Mouse (Mus musculus): ENCODE measurements around the gene Wdr66. TPM values are rescaled to one million over a fixed set of nuclear protein-coding genes. Genes with fewer than 3 reads are reported as not detected.

Wdr66 gene
- total and polyA plus RNA-seq, 2 experiments from 2014 or later: 1.4 to 2.8 TPM

DNA sequence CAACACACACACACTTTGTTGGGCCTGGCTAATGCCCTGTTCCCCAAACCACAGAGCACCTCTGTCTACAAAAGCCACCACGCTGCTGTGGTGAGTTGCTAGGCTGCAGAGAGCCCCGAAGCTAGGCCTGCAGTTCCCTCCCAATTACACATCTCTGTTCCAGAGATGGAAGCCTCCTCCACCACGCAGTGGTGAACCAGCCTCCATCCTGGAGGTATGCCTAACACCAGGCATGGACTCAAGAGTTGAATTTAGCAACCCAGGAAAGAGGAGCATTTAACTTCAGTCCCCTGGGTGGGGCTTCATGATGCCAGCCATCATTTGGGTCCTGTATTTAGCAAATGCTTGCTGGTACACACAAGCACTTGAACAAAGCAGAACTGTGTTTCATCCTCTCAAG lies 86.6 kb downstream of the Wdr66 start:
- Histone ChIP-seq H3K36me3 (ENCODE audit: insufficient read depth, low read length) (no peaks in the 10 kb centered on the region), H3K27ac (no peak overlapping the region), H3K4me2 (ENCODE audit: low read depth, low read length) (no peak overlapping the region), H3K27me3 (ENCODE audit: insufficient read depth, low read length) (no peaks in the 10 kb centered on the region), H3K4me1 (ENCODE audit: insufficient read depth, low read length) (no peaks in the 10 kb centered on the region), H3K9me3 (ENCODE audit: low read length) (no peaks in the 10 kb centered on the region), H3K4me3 (ENCODE audit: low read length) (no peak overlapping the region), H3K9ac (replicated peaks; ENCODE audit: low read length) (no peak overlapping the region)
- ATAC-seq (no peak), DNase-seq (ENCODE audit: low spot score) (no peak)
- 64% methylated on average over 3 of the region's 3 CpGs for WGBS
- TF ChIP-seq CTCF (IDR thresholded peaks at IDR 0.05; ENCODE audit: low read depth): no peak

GRCm38 (mm10) chr5:123343707-123344627 lies 92.1 kb downstream of the Wdr66 start, which contains the start of gene Bcl7a:
Gene Bcl7a (plus strand): TSS chr5:123343834.
- DNase-seq (ENCODE audit: low spot score): peak; percentile 97
- H3K27me3 ChIP-seq (ENCODE audit: insufficient read depth, low read length): no peaks in the 10 kb centered on the region
- H3K9ac ChIP-seq (replicated peaks; ENCODE audit: low read length): peak within 1 kb of the TSS; percentile 96
- H3K9me3 ChIP-seq (ENCODE audit: low read length): no peaks in the 10 kb centered on the region
- peaks cover 13% of the 10 kb centered on the region for H3K4me1 ChIP-seq (ENCODE audit: insufficient read depth, low read length)
- under 1% methylated on average over 60 of the region's 69 CpGs for WGBS
- H3K36me3 ChIP-seq (ENCODE audit: insufficient read depth, low read length): no peaks in the 10 kb centered on the region
- peak; percentile 48 for TF ChIP-seq CTCF (IDR thresholded peaks at IDR 0.05; ENCODE audit: low read depth)
- peak within 1 kb of the TSS; percentile 98 for H3K27ac ChIP-seq
- peak within 1 kb of the TSS; percentile 95 for H3K4me3 ChIP-seq (ENCODE audit: low read length)
- peak; percentile 81 for ATAC-seq
- H3K4me2 ChIP-seq (ENCODE audit: low read depth, low read length): peak within 1 kb of the TSS; percentile 91

DNA sequence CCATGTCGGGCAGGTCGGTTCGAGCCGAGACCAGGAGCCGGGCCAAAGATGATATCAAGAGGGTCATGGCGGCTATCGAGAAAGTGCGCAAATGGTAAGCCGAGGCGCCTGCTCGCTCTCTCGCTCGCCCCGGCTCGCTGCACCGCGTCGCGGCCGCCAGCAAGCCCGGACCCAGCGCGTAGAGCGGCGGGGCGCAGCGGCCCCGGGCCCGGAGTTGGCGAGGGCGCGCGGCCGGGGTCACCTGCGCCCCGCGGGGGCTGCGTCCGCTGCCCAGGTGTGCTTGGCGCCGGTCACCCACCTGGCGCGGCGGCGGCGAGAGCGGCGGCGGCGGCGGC lies 92.7 kb downstream of the Wdr66 start:
- peak overlapping the region; percentile 95 for H3K4me3 ChIP-seq (ENCODE audit: low read length)
- H3K27me3 ChIP-seq (ENCODE audit: insufficient read depth, low read length): no peaks in the 10 kb centered on the region
- under 1% methylated on average over 36 of the region's 51 CpGs for WGBS
- H3K4me2 ChIP-seq (ENCODE audit: low read depth, low read length): peak overlapping the region; percentile 91
- no peaks in the 10 kb centered on the region for H3K9me3 ChIP-seq (ENCODE audit: low read length)
- peak overlapping the region; percentile 98 for H3K27ac ChIP-seq
- ATAC-seq: no peak; the same call in 1 of the 2 replicates
- peaks cover 13% of the 10 kb centered on the region for H3K4me1 ChIP-seq (ENCODE audit: insufficient read depth, low read length)
- no peaks in the 10 kb centered on the region for H3K36me3 ChIP-seq (ENCODE audit: insufficient read depth, low read length)
- DNase-seq (ENCODE audit: low spot score): no peak
- peak overlapping the region; percentile 96 for H3K9ac ChIP-seq (replicated peaks; ENCODE audit: low read length)
- no peak for TF ChIP-seq CTCF (IDR thresholded peaks at IDR 0.05; ENCODE audit: low read depth)

- peak; percentile 77 for DNase-seq (ENCODE audit: low spot score)
- H3K9ac ChIP-seq (replicated peaks; ENCODE audit: low read length): peak overlapping the region; percentile 96
- no peaks in the 10 kb centered on the region for H3K36me3 ChIP-seq (ENCODE audit: insufficient read depth, low read length)
- ATAC-seq: peak; percentile 34
- no peak for TF ChIP-seq CTCF (IDR thresholded peaks at IDR 0.05; ENCODE audit: low read depth)
- peak overlapping the region; percentile 91 for H3K4me2 ChIP-seq (ENCODE audit: low read depth, low read length)
- peaks cover 13% of the 10 kb centered on the region for H3K4me1 ChIP-seq (ENCODE audit: insufficient read depth, low read length)
- H3K9me3 ChIP-seq (ENCODE audit: low read length): no peaks in the 10 kb centered on the region
- under 1% methylated on average over 63 of the region's 87 CpGs for WGBS
- peak overlapping the region; percentile 98 for H3K27ac ChIP-seq
- peak overlapping the region; percentile 95 for H3K4me3 ChIP-seq (ENCODE audit: low read length)
- no peaks in the 10 kb centered on the region for H3K27me3 ChIP-seq (ENCODE audit: insufficient read depth, low read length)
Measured at GRCm38 (mm10) chr5:123344963-123345852, 93.3 kb downstream of the Wdr66 start.

DNA sequence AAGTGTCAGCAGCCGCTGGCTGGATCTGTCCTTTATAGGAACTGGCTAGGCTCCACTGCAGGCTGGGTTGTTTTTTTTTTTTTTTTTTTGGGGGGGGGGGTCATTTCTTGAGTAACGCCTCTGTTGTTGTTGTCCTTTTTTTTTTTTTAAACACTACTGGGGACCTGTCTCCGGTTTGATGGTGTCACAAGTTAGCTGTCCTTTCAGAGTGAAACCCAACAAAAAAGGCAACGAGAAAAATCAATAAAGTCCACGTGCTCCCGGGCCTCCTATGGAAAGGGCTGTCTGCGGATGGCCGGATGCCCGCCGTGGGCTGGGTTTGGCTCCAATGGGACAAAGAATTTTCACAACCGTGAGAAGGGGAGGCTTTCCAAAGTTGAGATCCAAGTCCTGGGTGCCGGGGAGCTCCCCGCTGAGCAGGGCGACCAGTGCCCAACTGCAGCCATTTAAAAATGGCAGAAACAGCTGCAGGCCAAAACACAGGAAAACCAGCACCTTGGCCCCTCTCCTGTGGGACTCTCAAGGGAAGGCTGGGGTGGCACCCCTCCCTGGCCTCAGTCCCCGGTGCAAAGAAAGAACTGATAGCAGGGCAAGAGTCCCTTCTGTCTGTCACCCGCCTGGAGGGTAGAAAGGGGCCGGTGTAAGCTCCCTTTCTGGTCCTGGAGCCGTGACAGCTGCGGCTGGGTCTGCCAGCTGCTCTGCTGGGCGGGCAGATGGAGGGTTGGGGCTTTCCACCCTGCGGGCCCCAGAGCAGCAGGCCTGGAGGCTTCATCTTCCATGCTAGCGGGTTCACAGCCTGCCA lies 94.2 kb downstream of the Wdr66 start:
- H3K4me3 ChIP-seq (ENCODE audit: low read length): peak overlapping the region; percentile 95
- no peaks in the 10 kb centered on the region for H3K9me3 ChIP-seq (ENCODE audit: low read length)
- TF ChIP-seq CTCF (IDR thresholded peaks at IDR 0.05; ENCODE audit: low read depth): no peak
- H3K4me2 ChIP-seq (ENCODE audit: low read depth, low read length): peak overlapping the region; percentile 91
- ATAC-seq (peak; percentile 80), DNase-seq (ENCODE audit: low spot score) (peak; percentile 88)
- peaks cover 13% of the 10 kb centered on the region for H3K4me1 ChIP-seq (ENCODE audit: insufficient read depth, low read length)
- H3K9ac ChIP-seq (replicated peaks; ENCODE audit: low read length): peak overlapping the region; percentile 96
- 3% methylated on average over 22 of the region's 22 CpGs for WGBS
- no peaks in the 10 kb centered on the region for H3K36me3 ChIP-seq (ENCODE audit: insufficient read depth, low read length)
- no peaks in the 10 kb centered on the region for H3K27me3 ChIP-seq (ENCODE audit: insufficient read depth, low read length)
- peak overlapping the region; percentile 98 for H3K27ac ChIP-seq

GRCm38 (mm10) chr5:123346701-123347270 lies 94.9 kb downstream of the Wdr66 start:
- peak overlapping the region; percentile 95 for H3K4me3 ChIP-seq (ENCODE audit: low read length)
- H3K36me3 ChIP-seq (ENCODE audit: insufficient read depth, low read length): no peaks in the 10 kb centered on the region
- H3K27me3 ChIP-seq (ENCODE audit: insufficient read depth, low read length): no peaks in the 10 kb centered on the region
- no peak for ATAC-seq
- TF ChIP-seq CTCF (IDR thresholded peaks at IDR 0.05; ENCODE audit: low read depth): no peak
- 47% methylated on average over 7 of the region's 7 CpGs for WGBS
- peak overlapping the region; percentile 96 for H3K9ac ChIP-seq (replicated peaks; ENCODE audit: low read length)
- peak overlapping the region; percentile 98 for H3K27ac ChIP-seq
- H3K4me1 ChIP-seq (ENCODE audit: insufficient read depth, low read length): peaks cover 13% of the 10 kb centered on the region
- H3K4me2 ChIP-seq (ENCODE audit: low read depth, low read length): peak overlapping the region; percentile 91
- no peaks in the 10 kb centered on the region for H3K9me3 ChIP-seq (ENCODE audit: low read length)
- no peak for DNase-seq (ENCODE audit: low spot score)
